Mouse (Mus musculus) adipocyte (in vitro differentiated cells): Measurements from ENCODE around the gene Zfp831.

Experiments used
- DNase-seq: peaks from one replicate; pipeline ENCODE4 v3.0.0-alpha.2; 2016; ENCODE audit warnings: low spot score

Gene Zfp831

DNA sequence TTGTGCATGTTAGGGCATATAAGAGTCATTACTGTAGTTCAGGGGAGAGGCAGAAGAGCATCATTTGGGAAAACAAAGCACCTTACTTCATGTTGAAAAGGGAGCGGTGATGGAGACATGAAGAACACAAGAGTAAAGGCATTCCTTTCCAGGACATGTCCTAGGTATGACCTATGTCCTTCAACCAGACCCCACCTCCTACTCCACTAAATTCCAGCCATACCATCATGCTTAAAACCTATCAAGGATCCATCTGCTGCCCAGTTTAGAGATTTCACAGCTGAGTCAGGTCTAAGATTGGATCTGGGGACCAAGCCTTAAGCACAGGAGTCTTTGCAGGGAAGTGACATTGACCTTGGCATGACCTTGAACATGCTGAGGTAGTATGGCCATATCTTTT, 91.9 kb downstream of the Zfp831 start:
- DNase-seq: no peak

- no peak for DNase-seq
Measured at GRCm38 (mm10) chr2:174747182-174747581, 103.8 kb downstream of the Zfp831 start.

- no peak for DNase-seq
Measured at GRCm38 (mm10) chr2:174748381-174748780, 105.0 kb downstream of the Zfp831 start.

DNA sequence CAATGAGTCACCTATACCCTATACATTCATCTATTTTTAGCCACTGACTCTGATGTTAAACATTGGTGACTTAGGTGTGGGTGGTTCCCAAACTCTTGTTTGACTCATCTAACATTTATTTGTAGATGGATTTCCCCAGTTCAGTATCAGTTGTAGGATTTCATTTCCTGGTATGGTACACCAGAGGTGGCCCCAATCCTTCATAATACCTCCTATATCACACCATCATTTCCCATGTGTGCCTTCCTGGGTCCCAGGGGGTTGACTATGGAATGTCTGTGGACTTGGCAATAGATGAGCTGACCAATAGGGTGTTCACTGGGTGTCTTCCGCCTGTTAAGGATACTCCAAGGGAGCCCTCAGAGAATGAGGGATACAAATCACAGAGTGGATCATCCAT, 109.9 kb downstream of the Zfp831 start:
- DNase-seq: no peak

DNA sequence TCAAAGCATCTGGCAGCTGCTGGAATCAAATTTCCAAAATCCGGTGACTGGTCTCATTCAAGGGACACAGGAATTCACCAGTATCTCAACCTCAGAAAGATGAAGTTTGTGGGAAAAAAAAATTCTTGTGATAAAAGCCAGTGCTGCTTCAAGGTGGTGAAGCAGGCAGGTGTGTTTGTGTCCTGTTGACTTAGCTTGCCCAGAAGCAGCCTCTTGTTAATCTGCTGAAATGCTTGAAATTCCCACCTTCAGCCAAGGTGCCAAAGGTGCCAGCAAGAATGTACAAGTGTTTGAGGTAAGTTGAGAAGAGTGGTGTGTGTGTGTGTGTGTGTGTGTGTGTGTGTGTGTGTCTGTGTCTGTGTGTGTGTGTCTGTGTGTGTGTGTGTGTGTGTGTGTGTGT, 110.9 kb downstream of the Zfp831 start:
- DNase-seq: no peak

DNA sequence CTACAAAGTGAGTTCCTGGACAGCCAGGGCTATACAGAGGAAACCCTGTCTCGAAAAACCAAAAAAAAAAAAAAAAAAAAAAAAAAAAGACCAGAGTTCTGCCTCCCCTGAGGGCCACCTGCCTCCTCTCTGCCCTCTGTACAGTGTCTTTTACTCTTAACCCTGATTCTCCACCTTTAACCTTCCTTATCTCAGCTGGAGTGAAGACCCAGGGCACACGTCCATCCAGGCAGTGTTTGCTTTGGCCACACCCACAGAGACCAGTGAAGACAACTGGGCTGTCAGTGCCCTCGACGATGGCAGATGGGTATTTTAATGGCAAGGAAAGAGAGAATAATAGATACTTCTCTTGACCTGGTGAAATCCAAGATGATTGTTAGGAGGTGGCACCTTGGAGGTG, 115.9 kb downstream of the Zfp831 start:
- DNase-seq: no peak
